In the genomic region with DNA sequence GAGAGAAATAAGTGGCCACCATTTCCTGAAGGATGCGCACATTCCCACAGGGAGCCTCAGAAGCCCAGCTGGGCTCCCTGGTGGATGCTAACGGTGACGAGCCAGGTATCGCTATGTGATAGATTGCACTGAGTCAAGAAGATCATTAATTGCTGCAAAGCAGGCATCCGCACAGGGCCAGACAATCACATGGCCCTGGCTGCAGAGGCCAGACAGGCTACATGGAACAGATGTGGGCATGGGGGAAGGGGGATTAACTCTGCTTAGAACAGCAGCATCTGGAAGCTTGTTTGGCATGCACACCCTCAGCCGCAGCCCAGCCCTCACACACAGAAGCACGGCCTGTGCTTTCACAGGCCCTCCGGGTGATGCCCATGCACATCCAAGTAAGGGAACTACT, we compare ENCODE assay signal across 10 mouse cellular contexts.
DNase-seq lines count a peak whose midpoint lies in the region; ATAC-seq lines count a peak whose summit lies in the region.
"Had no signal": no experiment of that assay in that cellular context is flagged by ENCODE, and none has a peak within 500 bp of the region (broad histone marks: within the 10 kb centered on the region; RNA-seq: fewer than 3 reads in every experiment).

No protein-coding gene starts in this region.

- H3K27me3 ChIP-seq in midbrain, embryonic 11.5 days (ENCODE audit: control insufficient read depth, insufficient read depth, low read length): no peaks in the 10 kb centered on the region
- no peaks in the 10 kb centered on the region for H3K27me3 ChIP-seq in midbrain, embryonic 16.5 days (ENCODE audit: control insufficient read depth, insufficient read depth, low read depth, low read length)
- H3K27me3 ChIP-seq in intestine, embryonic 16.5 days (replicated peaks; ENCODE audit: control insufficient read depth, insufficient read depth, low read length): no peaks in the 10 kb centered on the region
- H3K27me3 ChIP-seq in stomach, embryonic 14.5 days (ENCODE audit: control insufficient read depth, insufficient read depth, low read length): no peaks in the 10 kb centered on the region

- ATAC-seq in midbrain, embryonic 11.5 days (ENCODE audit: low FRiP score): peak; percentile 33; the same call in 1 of the 2 replicates
- no peak for ATAC-seq in midbrain, embryonic 16.5 days
- peak; percentile 67 for ATAC-seq in intestine, embryonic 16.5 days
- peak; percentile 64; the same call in 1 of the 2 replicates for ATAC-seq in stomach, embryonic 14.5 days (ENCODE audit: insufficient number of reproducible peaks, insufficient read depth, low FRiP score, low read depth)

- H3K36me3 ChIP-seq in midbrain, embryonic 11.5 days (ENCODE audit: control insufficient read depth, insufficient read depth, low read length): no peaks in the 10 kb centered on the region
- no peaks in the 10 kb centered on the region for H3K36me3 ChIP-seq in midbrain, embryonic 16.5 days (ENCODE audit: control insufficient read depth, insufficient read depth, low read length)
- no peaks in the 10 kb centered on the region for H3K36me3 ChIP-seq in intestine, embryonic 16.5 days (ENCODE audit: control insufficient read depth, insufficient read depth, low read length)
- H3K36me3 ChIP-seq in stomach, embryonic 14.5 days (ENCODE audit: control insufficient read depth, insufficient read depth, low read length): no peaks in the 10 kb centered on the region
- H3K36me3 ChIP-seq: G1E had no signal

- H3K27ac ChIP-seq in midbrain, embryonic 11.5 days (ENCODE audit: low read depth, low read length): no peak overlapping the region
- no peak overlapping the region for H3K27ac ChIP-seq in midbrain, embryonic 16.5 days (ENCODE audit: low read length)
- peak overlapping the region; percentile 6; the same call in 1 of the 2 replicates for H3K27ac ChIP-seq in intestine, embryonic 16.5 days (ENCODE audit: low read length)
- H3K27ac ChIP-seq in stomach, embryonic 14.5 days (ENCODE audit: low read length): no peak overlapping the region
- H3K27ac ChIP-seq: liver, embryonic 14.5 days had no signal

- no peak overlapping the region for H3K4me3 ChIP-seq in midbrain, embryonic 11.5 days (ENCODE audit: low read depth, low read length)
- H3K4me3 ChIP-seq in midbrain, embryonic 16.5 days (ENCODE audit: low read depth, low read length): no peak overlapping the region
- H3K4me3 ChIP-seq in intestine, embryonic 16.5 days (ENCODE audit: low read length): no peak overlapping the region
- no peak overlapping the region for H3K4me3 ChIP-seq in stomach, embryonic 14.5 days (ENCODE audit: low read depth, low read length)

- no peak overlapping the region for H3K4me2 ChIP-seq in midbrain, embryonic 11.5 days
- H3K4me2 ChIP-seq in midbrain, embryonic 16.5 days (ENCODE audit: low read length): no peak overlapping the region
- H3K4me2 ChIP-seq in intestine, embryonic 16.5 days (ENCODE audit: low read depth, low read length): no peak overlapping the region
- no peak overlapping the region for H3K4me2 ChIP-seq in stomach, embryonic 14.5 days (replicated peaks; ENCODE audit: low read depth, low read length)

- peaks cover 22% of the 10 kb centered on the region for H3K4me1 ChIP-seq in midbrain, embryonic 11.5 days (ENCODE audit: control insufficient read depth, insufficient read depth, low read length)
- H3K4me1 ChIP-seq in midbrain, embryonic 16.5 days (ENCODE audit: control insufficient read depth, insufficient read depth, low read length): peaks cover 36% of the 10 kb centered on the region
- H3K4me1 ChIP-seq in intestine, embryonic 16.5 days (ENCODE audit: control insufficient read depth, insufficient read depth, low read length): peaks cover 20% of the 10 kb centered on the region
- peaks cover 24% of the 10 kb centered on the region for H3K4me1 ChIP-seq in stomach, embryonic 14.5 days (ENCODE audit: control insufficient read depth, insufficient read depth, low read length)

- peak; percentile 14 for DNase-seq in cerebellum, adult 8-10 months
- DNase-seq in cerebellum, adult 9-10 months: no peak
- DNase-seq in midbrain, embryonic 11.5 days (ENCODE audit: low spot score, missing footprints): no peak
- no peak for DNase-seq in ovary, postnatal 14 days (ENCODE audit: low spot score)
- DNase-seq in kidney, adult 9 months: no peak

- no peaks in the 10 kb centered on the region for H3K9me3 ChIP-seq in midbrain, embryonic 11.5 days (ENCODE audit: control insufficient read depth, low read length)
- H3K9me3 ChIP-seq in midbrain, embryonic 16.5 days (replicated peaks; ENCODE audit: control insufficient read depth, low read length, poor library complexity, severe bottlenecking): no peaks in the 10 kb centered on the region
- H3K9me3 ChIP-seq in intestine, embryonic 16.5 days (ENCODE audit: control insufficient read depth, low read length): no peaks in the 10 kb centered on the region
- no peaks in the 10 kb centered on the region for H3K9me3 ChIP-seq in stomach, embryonic 14.5 days (ENCODE audit: control insufficient read depth, low read depth, low read length)

- H3K9ac ChIP-seq in midbrain, embryonic 11.5 days (ENCODE audit: low read length): no peak overlapping the region
- no peak overlapping the region for H3K9ac ChIP-seq in midbrain, embryonic 16.5 days (ENCODE audit: low read depth, low read length)
- no peak overlapping the region for H3K9ac ChIP-seq in intestine, embryonic 16.5 days (ENCODE audit: low read depth, low read length)
- H3K9ac ChIP-seq in stomach, embryonic 14.5 days (replicated peaks; ENCODE audit: low read depth, low read length): no peak overlapping the region
- H3K9ac ChIP-seq: liver, embryonic 14.5 days had no signal

- 73% methylated on average over 8 of the region's 8 CpGs for WGBS in midbrain, embryonic 11.5 days
- 54% methylated on average over 8 of the region's 8 CpGs for WGBS in midbrain, embryonic 16.5 days
- 40% methylated on average over 8 of the region's 8 CpGs for WGBS in intestine, embryonic 16.5 days
- WGBS in stomach, embryonic 14.5 days: 28% methylated on average over 8 of the region's 8 CpGs
